Mouse (Mus musculus) brain, embryonic 14.5 days (tissue): ENCODE results near the gene Smarcc1.

Source experiments
- CTCF ChIP-seq: fragments of 200-500 bp; IDR thresholded peaks from 2 replicates; pipeline ENCODE4 v1.5.1; 2012; ENCODE audit warnings: inconsistent platforms, mild to moderate bottlenecking, moderate library complexity, borderline replicate concordance; ENCODE audit not compliant: insufficient read depth, insufficient read length; ENCODE audit errors: extremely low read depth
- POLR2A ChIP-seq: fragments of 200-500 bp; IDR thresholded peaks from 2 replicates; pipeline ENCODE4 v1.6.1; 2012; ENCODE audit warnings: mild to moderate bottlenecking, inconsistent platforms, borderline replicate concordance; ENCODE audit not compliant: poor library complexity, insufficient read depth, insufficient read length, severe bottlenecking; ENCODE audit errors: extremely low read depth

DNA sequence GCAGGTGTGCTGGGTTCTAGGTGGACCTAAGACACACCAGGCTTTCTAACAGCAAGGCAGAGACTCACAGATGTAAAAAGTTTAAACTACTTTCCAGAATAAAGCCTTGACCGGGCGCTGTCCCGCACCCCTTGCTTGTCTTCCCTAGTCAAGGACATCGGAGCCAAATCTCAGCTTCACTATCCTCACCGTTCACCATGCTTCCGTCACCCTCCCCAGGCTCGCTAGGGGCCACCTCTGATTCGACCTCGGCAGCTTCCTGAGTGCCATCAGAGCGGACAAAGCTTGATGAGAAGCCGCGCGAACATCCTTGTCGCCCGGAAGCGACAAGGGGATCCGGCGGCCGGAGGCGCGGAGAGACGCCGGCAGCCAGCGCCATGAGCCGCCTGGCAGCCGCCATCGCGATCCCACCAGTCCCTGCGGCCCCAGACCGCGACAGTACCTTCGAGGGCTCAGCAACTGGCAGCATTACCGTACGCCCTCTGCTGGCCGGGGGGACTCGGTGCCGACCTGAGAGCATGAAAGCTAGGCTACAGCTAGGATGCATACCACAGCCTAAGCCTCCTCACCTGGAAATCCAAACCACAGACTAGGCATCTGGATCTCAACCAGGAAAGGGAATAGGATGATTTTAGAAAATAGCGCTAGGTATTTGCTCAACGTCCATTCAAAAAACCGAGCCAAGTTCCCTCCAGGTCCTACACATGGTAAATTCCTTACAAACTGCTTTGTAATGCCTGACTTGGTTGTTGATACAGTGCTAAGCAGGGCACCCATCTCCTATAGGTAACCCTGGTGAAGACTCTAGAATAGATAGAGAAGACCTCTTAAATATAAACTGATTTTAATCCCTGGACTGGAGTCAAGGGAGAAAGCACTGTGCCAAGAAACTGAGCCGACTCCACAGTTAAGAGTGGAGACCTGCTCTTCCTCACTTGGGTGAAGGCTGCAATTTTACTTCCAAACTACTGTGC is 16.6 kb upstream of the Smarcc1 start:
- TF ChIP-seq CTCF = peak; percentile 98
- 0 out of 2 replicates have a peak, but pooled peaks have one; percentile 37 for TF ChIP-seq POLR2A
